Mouse (Mus musculus) retina, adult 2 months (tissue): ENCODE data around the gene Plek.

Experiments
- DNase-seq: peaks from one replicate; pipeline ENCODE4 v3.0.0-alpha.2; 2012; ENCODE audit warnings: low read depth, low spot score

Plek gene

GRCm38 (mm10) chr11:16950226-16950975, 101.8 kb downstream of the Plek start:
- no peak for DNase-seq

- no peak for DNase-seq
Measured at GRCm38 (mm10) chr11:16948756-16949155, 103.4 kb downstream of the Plek start.

GRCm38 (mm10) chr11:16943016-16943415, 109.2 kb downstream of the Plek start:
- DNase-seq, result no peak

- DNase-seq, result no peak
Measured at GRCm38 (mm10) chr11:16941973-16942452, 110.2 kb downstream of the Plek start.

GRCm38 (mm10) chr11:16941103-16941793, 110.9 kb downstream of the Plek start:
- no peak for DNase-seq

GRCm38 (mm10) chr11:16935577-16936236, 116.5 kb downstream of the Plek start:
- DNase-seq, result no peak

GRCm38 (mm10) chr11:16932159-16932558, 120.0 kb downstream of the Plek start:
- DNase-seq, result no peak
